Mouse (Mus musculus): ENCODE results near the gene Fbxl19.
A peak's percentile ranks its signal among the peaks of the same experiment; 100 is the strongest.
"Not testable (repeated sequence)": the region's sequence is repeated elsewhere in the genome, so short reads cannot be mapped to it uniquely, and the experiment has no call there.

Gene Fbxl19

GRCm38 (mm10) chr7:127768346-127768996, 24.1 kb downstream of the Fbxl19 start:
- DNase-seq (ENCODE audit: low spot score), result no peak

- DNase-seq (ENCODE audit: low spot score), result peak; percentile 94
These were observed 24.8 kb downstream of the Fbxl19 start for GRCm38 (mm10) chr7:127768997-127769593.

- peak; percentile 87 for DNase-seq (ENCODE audit: low spot score)
These were observed 25.3 kb downstream of the Fbxl19 start, which contains the start of gene Orai3 for GRCm38 (mm10) chr7:127769651-127770038. TSS of gene Orai3 (plus strand) at chr7:127769815.

- DNase-seq (ENCODE audit: low spot score), result no peak
These were observed 25.9 kb downstream of the Fbxl19 start for GRCm38 (mm10) chr7:127770039-127770905.

GRCm38 (mm10) chr7:127771262-127771661, 26.9 kb downstream of the Fbxl19 start:
- no peak for DNase-seq (ENCODE audit: low spot score)

- no peak for DNase-seq (ENCODE audit: low spot score)
These were observed 27.7 kb downstream of the Fbxl19 start for GRCm38 (mm10) chr7:127772080-127772479.

GRCm38 (mm10) chr7:127772557-127772956, 28.2 kb downstream of the Fbxl19 start:
- DNase-seq (ENCODE audit: low spot score), result no peak

GRCm38 (mm10) chr7:127773664-127774384, 29.5 kb downstream of the Fbxl19 start:
- no peak for DNase-seq (ENCODE audit: low spot score)

- DNase-seq (ENCODE audit: low spot score), result not testable (repeated sequence)
These were observed 31.5 kb downstream of the Fbxl19 start for GRCm38 (mm10) chr7:127775837-127776236.

GRCm38 (mm10) chr7:127776426-127776825, 32.1 kb downstream of the Fbxl19 start, which contains the start of gene Setd1a:
TSS of gene Setd1a (plus strand) at chr7:127776670.
- DNase-seq (ENCODE audit: low spot score), result peak; percentile 89

- DNase-seq (ENCODE audit: low spot score), result peak; percentile 96
These were observed 32.6 kb downstream of the Fbxl19 start for GRCm38 (mm10) chr7:127776878-127777473.

GRCm38 (mm10) chr7:127777474-127778266, 33.3 kb downstream of the Fbxl19 start:
- peak; percentile 84 for DNase-seq (ENCODE audit: low spot score)

- no peak for DNase-seq (ENCODE audit: low spot score)
These were observed 34.0 kb downstream of the Fbxl19 start for GRCm38 (mm10) chr7:127778350-127778749.

- no peak for DNase-seq (ENCODE audit: low spot score)
These were observed 41.0 kb downstream of the Fbxl19 start, which contains the start of gene Gm49388 for GRCm38 (mm10) chr7:127785308-127785707. TSS of gene Gm49388 (plus strand) at chr7:127785608.

- DNase-seq (ENCODE audit: low spot score), result no peak
These were observed 52.9 kb downstream of the Fbxl19 start for GRCm38 (mm10) chr7:127797076-127797845.

GRCm38 (mm10) chr7:127798591-127798990, 54.2 kb downstream of the Fbxl19 start:
- no peak for DNase-seq (ENCODE audit: low spot score)

GRCm38 (mm10) chr7:127799211-127799610, 54.9 kb downstream of the Fbxl19 start:
- no peak for DNase-seq (ENCODE audit: low spot score)

GRCm38 (mm10) chr7:127799738-127800137, 55.4 kb downstream of the Fbxl19 start:
- no peak for DNase-seq (ENCODE audit: low spot score)

GRCm38 (mm10) chr7:127800435-127801009, 56.2 kb downstream of the Fbxl19 start, which contains the start of gene Hsd3b7:
TSS of gene Hsd3b7 (plus strand) at chr7:127800604.
- peak; percentile 80 for DNase-seq (ENCODE audit: low spot score)
